Mouse (Mus musculus) gastrocnemius, postnatal 4 days (tissue): ENCODE measurements around the gene Tsks. TPM values are rescaled to one million over a fixed set of nuclear protein-coding genes. Genes with fewer than 3 reads are reported as not detected.

ENCODE experiments used
- DNase-seq, 2 experiments: peaks; one replicate each; pipeline ENCODE4 v3.0.0; 2021 to 2022; ENCODE audit warnings: low spot score in 2 of 2, mixed read lengths in 2 of 2
- total RNA-seq, 2 experiments: library from RNA; stranded (reverse); gene quantifications; 2 replicates each; pipeline ENCODE4 v1.2.3; 2021

The Tsks gene
- total RNA-seq, 2 experiments from 2014 or later: not detected

DNA sequence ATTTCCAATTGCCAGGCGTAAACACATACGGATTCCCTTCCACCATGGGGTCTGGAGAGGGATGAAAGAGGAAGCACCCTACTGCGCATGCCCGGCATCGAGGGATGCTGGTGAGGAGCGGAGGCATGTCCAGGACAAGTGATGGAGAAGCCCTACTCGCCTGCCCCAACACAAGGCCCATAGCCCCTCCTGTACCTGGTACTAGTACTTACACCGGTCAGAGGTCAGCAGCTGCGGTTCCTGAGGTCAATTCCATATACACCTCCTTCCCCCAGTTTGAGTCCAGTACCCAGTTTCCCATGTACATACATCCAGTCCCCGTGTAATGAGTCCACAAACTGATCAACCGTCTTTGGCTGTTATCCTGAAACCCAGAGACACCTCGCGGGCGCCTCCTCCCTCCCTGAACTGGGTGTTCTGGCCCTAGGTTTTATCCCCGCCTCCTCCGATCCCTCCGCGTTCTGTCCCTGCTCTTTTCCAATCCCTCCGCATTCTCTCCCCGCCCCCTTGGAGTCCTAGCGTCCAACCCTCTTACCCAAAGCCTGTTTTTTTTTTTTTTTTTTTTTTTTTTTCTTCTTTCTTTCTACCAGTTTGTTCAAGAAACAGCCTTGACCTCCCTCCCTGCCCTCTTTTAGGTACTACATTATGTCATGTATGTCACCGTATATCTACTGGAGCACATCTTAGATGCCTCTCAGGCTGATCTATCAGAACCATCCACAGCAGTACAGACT lies 31.5 kb downstream of the Tsks start, which contains the start of gene Cpt1c:
Gene Cpt1c, minus strand, starts transcription at position 469 of the 734 bp plus-strand sequence.
- peak; percentile 75 to 83 for DNase-seq

DNA sequence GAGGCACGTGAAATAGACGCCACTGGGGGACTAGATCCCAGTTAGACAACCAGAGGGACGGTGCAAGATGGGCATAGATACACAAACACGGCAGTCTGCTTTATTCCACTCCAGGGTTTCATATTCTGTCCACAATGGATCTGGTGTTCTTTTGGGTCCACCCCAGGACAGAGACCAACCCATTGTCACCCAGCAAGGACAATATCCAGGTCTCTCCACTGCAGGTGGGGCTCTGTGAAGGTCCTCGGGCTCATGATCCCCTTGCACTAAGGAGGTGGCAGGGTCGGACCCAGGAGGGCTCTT lies 32.1 kb downstream of the Tsks start:
- no peak for DNase-seq

DNA sequence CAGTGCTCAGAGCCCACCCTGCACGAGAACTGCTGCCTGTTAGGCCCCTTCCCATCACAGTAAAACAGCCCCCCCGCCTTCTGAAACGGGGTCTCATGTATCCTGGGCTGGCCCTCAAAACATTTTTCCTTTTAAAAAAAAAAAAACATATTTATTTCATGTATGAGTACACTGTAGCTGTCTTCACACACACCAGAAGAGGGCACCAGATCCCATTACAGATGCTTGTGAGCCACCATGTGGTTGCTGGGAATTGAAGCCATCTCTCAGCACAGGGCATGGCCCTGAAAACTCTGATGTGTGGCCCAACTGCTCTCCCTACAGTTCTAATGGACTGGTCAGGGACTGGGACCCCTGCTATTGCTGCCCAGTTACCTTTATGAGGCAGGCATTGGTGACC lies 35.3 kb downstream of the Tsks start:
- no peak for DNase-seq

DNA sequence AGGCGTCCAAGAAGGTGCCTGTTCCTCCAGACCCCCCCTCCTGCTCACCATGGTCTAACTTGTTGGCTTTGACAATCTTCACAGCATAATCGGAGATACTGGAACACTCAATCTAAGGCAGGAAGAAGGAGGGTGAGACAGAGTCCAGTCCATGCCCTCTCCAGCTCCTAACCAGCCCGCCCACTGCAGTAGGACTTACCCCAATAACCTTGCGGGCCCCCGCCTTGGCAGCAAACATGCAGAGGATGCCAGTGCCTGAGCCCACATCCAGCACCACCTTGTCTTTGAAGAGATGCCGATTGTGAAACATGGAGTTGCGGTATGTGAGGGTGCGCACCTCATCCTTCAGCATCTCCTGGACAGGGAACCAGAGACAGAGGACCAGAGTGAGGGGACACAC lies 38.5 kb downstream of the Tsks start:
- no peak for DNase-seq

DNA sequence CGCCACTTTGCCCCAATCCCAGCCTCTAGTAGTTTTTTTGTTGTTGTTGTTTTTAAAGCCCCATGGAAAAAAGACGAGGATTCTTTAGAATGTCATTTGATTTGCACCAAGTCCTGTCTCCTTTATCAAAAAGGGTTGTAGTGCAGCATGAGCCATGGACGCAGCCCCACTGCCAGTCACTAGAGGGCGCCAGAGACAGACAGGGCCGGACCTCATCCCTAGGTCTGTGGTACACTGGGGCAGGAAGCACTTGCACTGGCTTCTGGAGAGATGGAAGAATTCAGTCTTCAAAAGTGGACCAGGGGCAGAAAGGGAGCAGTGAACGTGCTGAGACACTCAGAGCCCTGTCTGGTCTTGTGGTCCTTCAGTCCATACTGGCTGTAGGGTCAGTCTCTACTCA lies 40.1 kb downstream of the Tsks start:
- DNase-seq: peak; percentile 78 to 87

DNA sequence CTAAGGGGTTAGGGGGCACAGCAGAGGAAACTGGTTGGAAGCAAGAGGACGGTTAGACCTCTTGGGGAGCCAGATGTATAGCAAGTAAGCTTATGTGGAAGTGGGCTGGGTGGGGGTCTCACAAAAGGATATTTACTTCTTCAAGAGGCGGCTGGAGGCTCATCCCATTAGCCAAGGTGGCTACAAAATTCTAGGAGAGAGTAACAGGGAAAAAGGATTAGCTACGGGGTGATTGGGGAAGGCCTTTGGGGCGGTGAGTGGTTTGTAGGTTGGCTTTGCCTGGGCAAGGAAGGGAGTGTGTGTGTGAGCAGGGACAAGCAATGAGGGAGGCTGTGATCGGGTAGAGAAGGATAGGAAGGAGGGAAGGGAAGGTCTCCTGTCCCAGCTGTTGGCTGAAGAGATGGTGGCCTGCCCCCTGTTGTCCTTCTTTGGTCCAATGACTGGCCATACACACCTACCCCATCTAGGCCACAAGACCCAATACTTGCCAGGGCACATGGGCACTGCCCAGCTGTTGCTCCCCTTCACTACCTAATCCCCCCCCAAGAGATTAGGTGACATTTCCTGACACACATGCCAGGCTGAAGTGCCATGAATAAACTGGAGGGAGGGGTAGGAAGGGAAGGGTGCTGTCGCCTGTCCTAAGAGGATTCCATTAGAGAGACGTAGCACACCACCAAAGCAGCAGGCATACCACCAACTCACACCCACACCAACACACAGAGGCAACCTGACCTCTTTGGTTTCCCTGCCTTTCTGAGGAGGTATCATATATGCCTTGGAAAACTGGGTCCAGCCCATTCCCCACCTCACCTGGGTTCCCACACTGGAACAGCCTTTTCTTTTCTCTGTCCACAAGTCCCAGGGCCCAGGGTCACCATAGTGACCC lies 41.2 kb downstream of the Tsks start:
- DNase-seq: no peak

DNA sequence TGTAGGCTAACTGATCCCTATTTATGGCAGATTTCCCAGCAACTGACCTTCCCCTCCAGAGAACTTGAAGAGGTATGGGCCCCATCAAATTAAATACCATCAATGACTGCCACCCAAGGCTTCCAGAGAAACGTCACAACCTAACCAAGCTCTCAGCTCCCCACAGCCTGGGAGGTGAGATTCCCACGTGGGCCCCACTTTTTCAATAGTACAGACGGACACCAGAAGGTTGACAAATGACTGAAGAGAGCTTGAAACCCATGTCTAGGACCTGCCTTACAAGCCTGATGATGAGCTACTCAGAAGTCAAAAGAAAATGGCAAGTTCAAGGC lies 41.8 kb downstream of the Tsks start:
- no peak for DNase-seq

DNA sequence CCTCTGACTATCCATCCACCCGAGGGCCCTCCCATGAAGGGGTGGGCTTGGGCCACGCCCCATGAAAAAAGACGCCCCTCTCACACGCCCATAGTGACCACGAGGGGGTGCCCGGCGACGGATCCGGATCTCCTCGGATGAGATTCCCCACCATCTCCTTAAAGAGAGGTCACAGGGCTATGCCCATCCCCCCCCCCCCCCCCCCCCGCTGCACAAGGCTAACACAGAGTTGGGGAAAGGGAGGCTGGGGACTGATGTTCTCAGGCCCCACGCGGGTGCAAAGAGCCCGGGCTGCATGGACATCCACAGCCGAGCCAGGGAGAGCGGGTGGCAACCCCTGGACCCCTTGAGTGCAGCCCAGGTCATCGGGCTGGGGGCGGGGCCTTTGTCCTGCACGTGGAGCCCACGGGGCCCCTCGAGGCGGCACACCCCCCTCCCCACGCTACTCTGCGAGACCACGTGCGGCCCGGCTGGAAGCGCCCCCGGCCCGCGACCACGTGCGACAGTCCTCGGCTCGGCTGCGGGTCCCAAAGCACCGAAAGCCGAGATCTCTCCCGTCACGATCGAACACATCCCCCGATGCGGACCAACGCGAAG lies 42.7 kb downstream of the Tsks start:
- DNase-seq: peak; percentile 76 to 83

DNA sequence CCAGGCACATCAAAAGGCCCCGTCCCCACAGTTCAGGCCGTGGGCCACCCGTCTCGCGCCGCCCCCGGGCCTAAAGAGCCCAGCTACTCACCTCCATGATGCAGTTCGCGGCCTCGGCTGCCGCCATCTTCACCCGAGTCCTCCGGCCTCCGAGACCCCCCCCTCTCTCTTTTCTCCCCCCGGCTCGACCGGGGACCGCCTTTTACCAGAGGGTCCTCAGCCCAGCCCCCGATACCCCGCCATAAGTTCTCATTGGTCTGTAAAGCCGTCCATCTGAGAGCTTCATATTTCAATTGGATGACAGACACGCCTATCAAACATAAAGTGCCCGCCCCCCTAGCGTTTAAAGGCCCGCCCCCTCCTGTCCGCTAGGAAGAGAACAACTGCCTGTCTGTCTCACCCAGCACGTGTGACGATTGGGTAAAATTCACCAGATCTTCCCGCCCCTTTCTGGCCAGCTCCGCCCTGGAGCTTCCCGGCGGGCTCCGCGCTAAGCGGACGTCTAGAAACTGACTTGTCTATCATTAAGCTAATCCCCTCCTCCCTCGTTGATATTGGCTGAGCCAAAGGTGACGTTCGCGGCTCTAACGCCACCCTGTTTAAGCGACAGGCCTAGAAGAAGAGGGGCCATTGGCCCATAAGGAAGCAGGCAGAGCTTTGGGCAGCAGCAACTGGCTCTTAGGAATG lies 43.3 kb downstream of the Tsks start, which contains the start of gene Prmt1:
Gene Prmt1, minus strand, starts transcription at position 377 of the 687 bp plus-strand sequence.
- peak; percentile 81 to 94 for DNase-seq

DNA sequence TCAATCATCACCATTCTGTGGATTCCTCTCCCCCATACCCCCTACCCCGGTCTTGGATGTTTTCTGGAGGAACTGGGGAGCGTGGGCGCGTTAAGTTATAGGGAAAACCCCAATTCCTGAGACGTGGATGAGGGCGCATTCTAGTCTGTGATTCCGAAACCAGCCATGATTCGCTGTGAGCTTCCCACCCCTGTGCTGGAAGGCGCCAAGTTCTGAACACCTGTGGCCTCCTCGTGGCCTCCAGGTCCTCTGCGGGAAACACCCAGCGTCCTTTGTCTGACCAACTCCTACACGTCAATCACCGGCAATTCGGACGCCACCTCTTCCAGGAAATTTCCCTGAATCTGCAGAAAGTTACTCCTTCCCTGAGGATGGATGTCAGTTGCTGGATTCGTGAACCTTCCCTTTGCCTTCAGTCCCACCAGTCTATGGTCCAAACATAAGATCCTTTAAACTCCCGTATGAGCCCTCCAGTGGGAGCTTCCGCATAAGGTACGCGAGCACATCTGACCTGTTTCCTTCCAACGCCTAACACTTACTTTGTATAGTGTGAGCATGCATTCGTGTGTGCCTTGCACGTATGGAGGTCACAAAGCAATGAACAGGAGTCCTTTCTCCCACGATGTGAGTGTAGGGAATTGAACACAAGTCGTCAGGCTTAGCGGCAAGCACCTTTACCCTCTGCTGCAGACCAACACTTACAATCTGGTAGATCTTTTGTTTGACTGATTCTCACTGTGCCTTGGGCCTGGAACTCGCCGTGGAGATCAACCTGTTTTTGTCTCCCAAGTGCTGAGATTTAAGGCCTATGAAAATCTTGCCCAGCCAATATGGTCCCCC lies 44.1 kb downstream of the Tsks start:
- DNase-seq: no peak

DNA sequence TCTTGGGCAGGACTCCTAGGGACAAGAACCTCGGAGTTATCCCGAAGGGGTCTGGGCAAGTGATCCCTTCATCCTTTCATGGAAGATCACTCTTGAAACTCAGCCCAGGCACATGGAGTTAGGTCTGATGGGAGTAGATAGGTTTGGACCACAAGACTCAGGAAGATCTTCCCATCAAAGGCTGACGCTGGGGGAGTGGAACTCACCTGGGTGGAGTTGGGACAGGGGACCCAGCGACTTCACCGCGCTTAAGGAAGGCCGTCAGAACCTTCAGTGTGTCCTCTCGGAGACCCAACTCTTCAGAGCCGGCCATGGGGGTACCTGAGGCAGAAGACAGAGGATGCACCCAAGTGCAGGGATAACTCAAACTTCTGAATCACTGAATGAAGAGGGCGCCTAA lies 53.7 kb downstream of the Tsks start:
- no peak for DNase-seq

DNA sequence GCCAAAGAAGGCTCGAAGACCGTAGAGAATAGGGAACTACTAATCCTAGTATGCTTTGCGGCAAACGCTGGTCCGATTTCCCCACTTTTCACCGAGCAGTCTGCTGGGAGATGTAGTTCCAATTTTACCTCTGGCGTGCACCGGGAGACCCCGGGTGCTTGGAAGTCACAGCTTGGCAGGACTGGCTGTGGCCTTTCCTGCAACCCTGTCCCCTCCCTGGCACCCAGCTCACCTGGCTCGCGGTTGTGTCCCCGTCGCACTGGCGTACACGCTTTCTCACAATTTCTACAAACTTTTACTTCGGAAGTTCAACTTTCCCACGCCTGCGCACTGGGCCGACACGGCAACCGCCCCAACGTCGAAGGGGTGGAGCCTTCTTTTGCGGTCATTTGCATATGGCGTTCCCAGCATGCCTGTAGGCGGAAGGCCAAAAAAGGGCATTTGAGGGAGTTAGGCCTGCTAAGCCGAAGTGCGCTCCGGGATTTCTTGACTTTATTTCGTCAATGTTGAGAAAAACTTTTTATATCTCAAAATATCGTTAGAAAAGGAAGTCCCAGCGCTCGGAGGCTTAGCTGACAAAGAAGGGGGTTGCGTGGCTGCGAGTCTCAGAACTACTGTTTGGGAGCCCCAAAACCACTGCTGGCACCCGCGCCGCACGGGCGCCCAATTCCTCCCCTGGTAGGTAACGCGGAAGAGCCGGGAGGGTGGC lies 54.4 kb downstream of the Tsks start, which contains the start of gene Irf3:
Gene Irf3, plus strand, starts transcription at position 418 of the 709 bp plus-strand sequence.
- peak; percentile 86 to 98 for DNase-seq

DNA sequence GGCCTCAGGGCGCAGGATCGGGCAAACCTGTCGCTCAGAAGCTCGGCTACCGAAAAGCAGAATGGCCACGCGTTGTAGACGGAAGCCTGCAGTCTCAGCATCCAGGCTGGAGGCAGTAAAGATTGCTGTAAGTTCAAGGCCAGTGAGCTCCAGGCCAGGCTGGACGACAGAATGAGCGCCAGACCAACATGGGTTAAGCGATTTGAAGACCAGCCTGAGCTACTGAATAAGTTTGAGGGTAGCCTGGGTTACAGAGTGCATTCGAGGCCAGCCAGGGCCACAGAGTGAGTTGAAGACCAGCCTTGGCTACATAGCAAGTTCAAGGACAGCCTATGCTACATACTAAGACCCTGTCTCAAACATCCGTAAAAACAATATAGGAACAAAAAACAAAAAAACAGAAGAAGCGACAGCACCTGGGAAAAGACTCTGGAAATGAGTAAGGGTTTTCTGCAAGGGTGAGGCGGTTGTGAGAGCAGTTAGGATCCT lies 55.0 kb downstream of the Tsks start:
- DNase-seq: no peak

DNA sequence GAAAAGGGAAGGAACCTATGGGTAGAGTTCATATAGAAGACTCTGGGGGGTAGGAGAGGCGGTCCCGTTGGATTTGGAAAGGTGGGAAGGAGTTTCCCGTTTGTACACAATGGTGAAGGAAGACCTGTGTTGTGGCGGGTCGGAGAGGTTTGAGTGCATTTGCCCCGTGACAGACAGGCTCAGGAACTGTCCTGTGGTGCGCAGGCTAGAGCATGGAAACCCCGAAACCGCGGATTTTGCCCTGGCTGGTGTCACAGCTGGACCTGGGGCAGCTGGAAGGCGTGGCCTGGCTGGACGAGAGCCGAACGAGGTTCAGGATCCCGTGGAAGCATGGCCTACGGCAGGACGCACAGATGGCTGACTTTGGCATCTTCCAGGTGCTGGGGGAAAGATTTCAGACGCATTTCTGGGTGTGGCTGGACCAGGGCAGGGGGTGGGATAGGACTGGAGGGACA lies 55.5 kb downstream of the Tsks start, which contains the start of gene Bcl2l12:
Gene Bcl2l12, minus strand, starts transcription at position 212 of the 455 bp plus-strand sequence.
- peak in 1 of 2 experiments; percentile 70 for DNase-seq

DNA sequence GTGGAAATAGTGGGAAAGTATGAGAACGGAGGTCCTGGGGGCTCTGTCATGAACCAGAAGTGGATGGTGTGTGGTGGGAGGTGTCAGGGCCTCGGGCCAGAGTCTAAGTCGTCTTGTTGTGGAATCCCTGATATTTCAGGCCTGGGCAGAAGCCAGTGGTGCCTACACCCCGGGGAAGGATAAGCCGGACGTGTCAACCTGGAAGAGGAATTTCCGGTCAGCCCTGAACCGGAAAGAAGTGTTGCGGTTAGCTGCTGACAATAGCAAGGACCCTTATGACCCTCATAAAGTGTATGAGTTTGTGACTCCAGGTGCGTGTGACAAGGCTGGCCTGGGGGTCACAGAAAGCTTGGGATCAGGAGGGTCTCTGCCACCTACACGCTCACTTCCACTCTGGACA lies 56.7 kb downstream of the Tsks start:
- no peak for DNase-seq

DNA sequence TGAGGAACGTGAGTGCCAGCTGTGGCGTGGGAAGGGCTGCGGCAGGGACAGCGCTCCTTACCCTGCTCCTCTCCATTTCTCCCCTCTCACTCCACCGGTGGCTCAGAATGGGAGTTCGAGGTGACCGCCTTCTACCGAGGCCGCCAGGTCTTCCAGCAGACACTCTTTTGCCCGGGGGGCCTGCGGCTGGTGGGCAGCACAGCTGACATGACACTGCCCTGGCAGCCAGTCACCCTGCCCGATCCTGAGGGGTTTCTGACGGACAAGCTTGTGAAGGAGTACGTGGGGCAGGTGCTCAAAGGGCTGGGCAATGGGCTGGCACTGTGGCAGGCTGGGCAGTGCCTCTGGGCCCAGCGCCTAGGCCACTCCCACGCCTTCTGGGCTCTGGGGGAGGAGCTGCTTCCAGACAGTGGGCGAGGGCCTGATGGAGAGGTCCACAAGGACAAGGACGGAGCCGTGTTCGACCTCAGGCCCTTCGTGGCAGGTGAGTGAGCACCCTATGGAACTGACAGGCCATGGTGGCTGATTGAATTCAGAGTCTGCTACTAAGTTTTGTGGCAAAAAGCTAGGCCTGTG lies 57.6 kb downstream of the Tsks start:
- no peak for DNase-seq

DNA sequence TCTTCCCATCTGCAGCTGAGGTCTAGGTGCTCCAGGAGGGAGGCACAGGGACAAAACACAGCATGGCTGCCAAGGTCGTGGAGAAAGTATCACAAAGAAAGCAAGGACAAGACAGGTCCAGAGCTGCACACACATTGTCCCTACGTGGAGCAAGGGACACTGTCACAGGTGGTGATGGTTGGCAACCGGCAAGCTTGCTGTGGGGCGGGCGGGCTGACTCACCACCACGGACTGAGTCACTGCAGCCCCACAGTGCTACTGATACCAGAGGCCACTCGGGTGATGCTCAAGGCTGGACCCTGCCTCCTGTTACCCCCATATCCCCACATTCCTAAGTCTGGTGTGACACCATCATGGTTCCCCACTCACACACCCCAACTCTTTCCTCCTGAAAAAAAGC lies 59.4 kb downstream of the Tsks start:
- DNase-seq: no peak

DNA sequence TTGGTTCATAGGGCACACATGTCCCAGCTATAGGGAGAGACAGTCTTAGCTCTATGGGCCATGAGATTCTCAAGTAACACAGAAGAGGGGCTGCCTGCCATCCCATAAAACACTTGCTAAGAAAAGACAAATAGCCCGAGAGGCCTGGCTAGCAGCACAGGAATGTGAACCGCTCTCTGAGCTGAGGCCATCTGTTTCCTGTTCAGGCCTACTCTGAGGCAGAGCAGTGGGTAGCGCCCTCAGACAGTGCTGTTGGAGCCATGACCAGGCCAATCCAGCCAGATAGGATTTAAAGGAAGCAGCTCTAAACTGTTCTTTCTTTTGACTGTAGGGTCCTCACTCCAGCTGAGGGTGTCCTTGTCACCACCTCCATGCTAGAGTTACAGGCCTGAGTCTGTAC lies 61.5 kb downstream of the Tsks start:
- no peak for DNase-seq

DNA sequence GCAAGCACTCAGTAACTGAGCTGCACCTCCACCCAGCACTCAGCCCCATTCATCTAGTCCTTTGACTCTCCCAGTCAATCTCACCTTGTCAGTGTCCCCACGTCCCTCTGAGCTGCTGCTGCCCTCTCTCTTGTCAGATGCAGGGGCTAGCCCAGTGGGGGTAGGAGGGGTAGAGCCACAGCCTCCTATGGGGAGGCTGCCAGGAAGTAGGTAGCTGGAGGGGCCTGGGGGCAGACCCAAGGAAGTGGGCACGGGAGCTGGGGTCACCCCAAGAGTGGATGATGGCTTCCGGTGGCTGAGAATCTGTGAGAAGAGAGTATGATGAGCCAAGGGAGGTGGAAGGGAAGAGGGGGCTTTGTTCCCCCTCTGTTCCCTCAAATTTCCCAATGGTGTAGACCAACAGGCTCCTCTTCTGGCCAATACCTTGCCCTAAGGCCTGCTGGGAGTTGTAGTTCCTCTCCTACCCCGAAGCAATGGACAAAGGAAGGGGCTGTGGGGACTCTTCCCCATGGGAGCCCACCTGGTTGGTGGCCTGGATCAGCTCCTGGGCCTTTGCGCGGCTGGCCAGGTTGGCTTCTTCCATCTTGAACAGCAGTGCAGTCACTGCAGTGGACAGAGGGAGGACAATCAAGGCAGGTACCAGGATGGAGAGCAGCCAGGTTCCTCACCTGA lies 62.5 kb downstream of the Tsks start:
- no peak for DNase-seq
